Mouse (Mus musculus): ENCODE measurements around the gene 1700018F24Rik. TPM values are rescaled to one million over a fixed set of nuclear protein-coding genes. Genes with fewer than 3 reads are reported as not detected.
"Not testable (repeated sequence)": the region's sequence is repeated elsewhere in the genome, so short reads cannot be mapped to it uniquely, and the experiment has no call there.

The 1700018F24Rik gene
- polyA plus RNA-seq, 1 experiment from 2014 or later, result not detected

DNA sequence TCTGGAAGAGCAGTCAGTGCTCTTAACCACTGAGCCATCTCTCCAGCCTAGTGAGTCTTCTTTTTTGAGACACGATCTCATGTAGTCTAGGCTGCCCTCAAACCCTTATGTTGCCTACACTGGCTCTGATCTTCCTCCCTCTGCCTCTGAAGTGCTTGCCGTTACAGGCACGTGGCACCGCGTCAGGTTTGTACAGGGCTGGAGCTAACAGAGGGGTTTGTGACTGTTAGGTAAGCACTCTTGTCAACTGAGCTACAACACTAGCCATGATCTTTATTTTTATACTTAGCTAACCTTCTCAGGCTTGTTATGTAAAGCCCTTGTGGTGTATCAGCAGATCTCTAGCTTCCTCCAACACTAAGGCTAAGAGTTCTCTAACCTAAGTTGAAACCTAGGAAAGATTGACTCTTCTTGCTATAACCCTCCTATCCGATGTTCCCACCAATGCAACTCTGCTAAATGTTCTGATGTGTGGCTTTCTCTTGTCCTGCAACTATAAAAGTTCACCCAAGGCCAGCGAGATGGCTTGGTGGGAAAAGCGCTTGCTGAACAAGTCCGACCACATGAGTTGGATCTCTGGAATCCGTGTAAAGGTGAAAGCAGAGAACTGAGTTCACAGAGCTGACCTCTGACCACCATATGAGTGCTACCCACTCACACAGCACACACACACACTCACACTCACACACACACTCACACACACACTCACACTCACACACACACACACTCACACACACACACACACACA, 39.2 kb downstream of the 1700018F24Rik start:
- no peak for DNase-seq (ENCODE audit: low spot score)

DNA sequence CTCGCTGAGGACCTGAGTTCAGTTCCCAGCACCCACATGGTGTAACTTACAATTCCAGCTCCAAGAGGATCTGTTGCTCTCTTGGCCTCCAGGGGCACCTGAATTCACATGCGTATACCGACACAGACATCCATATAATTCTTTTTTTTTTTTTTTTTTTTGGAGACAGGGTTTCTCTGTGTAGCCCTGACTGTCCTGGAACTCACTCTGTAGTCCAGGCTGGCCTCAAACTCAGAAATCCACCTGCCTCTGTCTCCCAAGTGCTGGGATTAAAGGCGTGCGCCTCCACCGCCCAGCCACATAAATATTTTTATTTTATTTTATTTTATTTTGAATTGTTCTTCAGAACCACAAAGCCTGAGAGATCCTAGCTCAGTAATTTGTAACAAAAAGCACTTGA, 40.4 kb downstream of the 1700018F24Rik start:
- DNase-seq (ENCODE audit: low spot score), result not testable (repeated sequence)

DNA sequence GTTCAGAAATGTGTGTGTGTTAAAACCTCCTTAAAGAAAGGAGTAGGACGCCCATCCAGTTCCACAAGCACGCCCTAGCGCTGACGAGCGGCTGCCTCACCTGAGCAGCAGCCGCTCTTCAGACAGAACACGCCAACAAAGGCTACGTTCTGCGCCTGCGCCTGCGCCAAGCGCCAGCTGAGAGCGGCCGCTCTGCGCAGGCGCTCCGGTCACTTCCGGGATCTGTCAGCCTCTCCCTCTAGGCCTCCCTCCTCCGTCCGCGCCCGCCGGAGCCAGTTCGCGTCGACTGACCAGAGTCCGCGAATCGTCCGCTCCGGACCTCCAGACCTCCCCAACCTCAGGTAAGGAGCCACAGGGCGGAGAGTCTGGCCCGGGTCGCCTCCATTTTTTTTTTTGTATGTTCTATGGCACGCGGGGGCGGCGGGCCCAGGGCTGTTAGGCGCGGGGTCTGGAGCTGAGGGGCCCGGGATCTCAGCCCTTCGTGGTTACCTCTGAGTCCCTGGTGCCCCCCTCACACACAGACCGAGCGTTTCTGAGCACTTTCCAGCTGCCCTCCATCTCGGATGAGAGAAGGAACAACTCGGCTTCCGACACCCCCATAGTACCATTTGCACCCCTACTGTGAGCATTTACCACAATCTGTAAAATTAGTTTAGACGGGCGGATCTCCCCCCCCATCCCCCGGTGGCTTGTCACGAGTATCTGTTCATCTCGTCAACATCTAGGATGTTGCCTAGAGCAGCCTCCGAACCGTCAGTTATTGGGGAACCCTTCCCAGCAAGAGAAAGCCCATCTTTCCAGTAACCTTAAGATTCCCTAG, 41.1 kb downstream of the 1700018F24Rik start, which contains the start of the genes Arpc1a and Kpna7:
Gene Arpc1a (plus strand): TSS at position 199 of the 820 bp plus-strand sequence.
Gene Kpna7 (minus strand): TSS at position 399 of the 820 bp plus-strand sequence.
- peak; percentile 97 for DNase-seq (ENCODE audit: low spot score)

DNA sequence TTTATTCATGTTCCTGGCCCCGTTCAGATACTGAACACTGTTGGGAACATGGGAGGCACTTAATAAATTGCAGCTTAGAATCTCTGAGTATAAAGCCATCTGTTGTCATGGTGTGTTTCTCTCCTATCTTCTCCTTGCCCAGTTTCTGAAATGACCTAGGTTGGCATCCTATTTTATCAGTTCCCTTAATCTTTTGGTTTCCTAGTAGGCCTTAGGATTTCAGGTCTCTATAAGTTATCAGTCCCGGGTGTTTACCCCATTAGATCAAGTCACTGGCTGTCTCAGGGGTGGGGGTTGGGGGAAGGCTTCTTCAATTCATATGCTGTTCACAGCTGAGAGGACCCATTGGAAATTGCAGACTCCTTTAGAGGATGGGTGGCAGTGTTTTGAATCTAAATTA, 42.0 kb downstream of the 1700018F24Rik start:
- no peak for DNase-seq (ENCODE audit: low spot score)

DNA sequence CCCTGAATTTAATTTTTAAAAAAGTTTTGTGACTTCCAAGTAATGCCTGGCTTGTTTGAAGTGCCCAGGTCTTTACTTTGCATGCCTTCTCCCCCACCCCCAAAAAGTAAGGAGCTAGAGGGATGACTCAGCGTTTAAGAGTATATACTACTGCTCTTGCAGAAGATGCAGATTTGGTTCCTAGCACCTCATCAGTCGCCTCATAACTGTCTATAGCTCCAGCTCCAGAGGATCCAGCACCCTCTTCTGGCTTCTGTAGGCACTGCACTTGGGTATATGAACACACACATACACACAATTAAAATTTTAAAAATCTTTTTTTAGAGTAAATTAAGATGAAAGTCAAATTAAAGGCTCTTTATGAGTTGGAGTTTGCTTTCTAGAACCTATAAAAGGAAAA, 45.4 kb downstream of the 1700018F24Rik start:
- DNase-seq (ENCODE audit: low spot score), result no peak

DNA sequence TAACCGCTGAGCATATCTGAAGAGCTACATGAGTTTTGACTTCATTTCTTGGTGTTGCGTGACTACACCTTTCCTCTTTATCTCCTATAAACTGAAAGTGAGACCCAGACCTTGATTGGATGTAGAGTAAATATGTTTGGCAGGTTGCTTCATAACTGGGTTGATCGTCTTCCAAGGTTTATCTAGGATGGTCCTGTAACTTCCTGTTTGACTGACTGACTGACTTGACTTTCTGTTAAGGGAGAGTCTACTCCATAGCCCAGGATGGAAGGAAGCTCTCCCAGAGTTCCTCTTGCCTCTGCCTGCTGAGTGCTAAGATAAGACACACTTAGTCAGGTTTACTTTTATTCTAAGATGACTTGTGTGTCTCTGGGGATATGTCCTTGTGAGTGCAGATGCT, 47.1 kb downstream of the 1700018F24Rik start:
- no peak for DNase-seq (ENCODE audit: low spot score)

Other genes starting within 250 kb of the 1700018F24Rik start
- 7.7 and 10.0 TPM in 2 replicates for gene Smurf1, start 77.1 kb upstream of the 1700018F24Rik start, polyA plus RNA-seq (2015; fragmentation: Nextera tagmentation; extraction: Ambion mirVana)
- gene Gm4871, start 10.2 kb upstream of the 1700018F24Rik start, polyA plus RNA-seq (2015; fragmentation: Nextera tagmentation; extraction: Ambion mirVana), result not detected in 2 replicates
- 148 and 153 TPM in 2 replicates for gene Arpc1a, start 40.8 kb downstream of the 1700018F24Rik start, polyA plus RNA-seq (2015; fragmentation: Nextera tagmentation; extraction: Ambion mirVana)
- 0.05 and 0.20 TPM in 2 replicates for gene Kpna7, start 41.0 kb downstream of the 1700018F24Rik start, polyA plus RNA-seq (2015; fragmentation: Nextera tagmentation; extraction: Ambion mirVana)
- 563 and 603 TPM in 2 replicates for gene Arpc1b, start 71.2 kb downstream of the 1700018F24Rik start, polyA plus RNA-seq (2015; fragmentation: Nextera tagmentation; extraction: Ambion mirVana)
- gene Pdap1, start 97.2 kb downstream of the 1700018F24Rik start, polyA plus RNA-seq (2015; fragmentation: Nextera tagmentation; extraction: Ambion mirVana), result 66.2 and 73.5 TPM in 2 replicates
- gene Bud31, start 97.4 kb downstream of the 1700018F24Rik start, polyA plus RNA-seq (2015; fragmentation: Nextera tagmentation; extraction: Ambion mirVana), result 275 and 289 TPM in 2 replicates
- 12.4 and 12.8 TPM in 2 replicates for gene Ptcd1, start 124.1 kb downstream of the 1700018F24Rik start, polyA plus RNA-seq (2015; fragmentation: Nextera tagmentation; extraction: Ambion mirVana)
- gene Cpsf4, start 124.2 kb downstream of the 1700018F24Rik start, polyA plus RNA-seq (2015; fragmentation: Nextera tagmentation; extraction: Ambion mirVana), result 56.4 and 58.2 TPM in 2 replicates
- gene Atp5j2, start 149.1 kb downstream of the 1700018F24Rik start, polyA plus RNA-seq (2015; fragmentation: Nextera tagmentation; extraction: Ambion mirVana), result 651 and 696 TPM in 2 replicates
- gene Zkscan14, start 158.9 kb downstream of the 1700018F24Rik start, polyA plus RNA-seq (2015; fragmentation: Nextera tagmentation; extraction: Ambion mirVana), result 17.2 and 18.7 TPM in 2 replicates
- 7.8 and 8.0 TPM in 2 replicates for gene Zkscan5, start 161.6 kb downstream of the 1700018F24Rik start, polyA plus RNA-seq (2015; fragmentation: Nextera tagmentation; extraction: Ambion mirVana)
- gene Zfp655, start 188.7 kb downstream of the 1700018F24Rik start, polyA plus RNA-seq (2015; fragmentation: Nextera tagmentation; extraction: Ambion mirVana), result 34.2 and 36.4 TPM in 2 replicates
- gene Zscan25, start 237.5 kb downstream of the 1700018F24Rik start, polyA plus RNA-seq (2015; fragmentation: Nextera tagmentation; extraction: Ambion mirVana), result 0.56 and 0.63 TPM in 2 replicates